Mouse (Mus musculus) testis, postnatal 14 days (tissue): ENCODE measurements around the gene Gimd1.
A peak's percentile ranks its signal among the peaks of the same experiment; 100 is the strongest.

ENCODE experiments used
- DNase-seq: peaks from one replicate; pipeline ENCODE4 v3.0.0; 2021; ENCODE audit warnings: low spot score

Gene Gimd1

GRCm38 (mm10) chr3:132629601-132630239 is at the start of gene Gimd1:
Gene Gimd1, plus strand, starts transcription at chr3:132629820.
- no peak for DNase-seq

- no peak for DNase-seq
Observed at GRCm38 (mm10) chr3:132581198-132581597, 48.4 kb upstream of the Gimd1 start.

GRCm38 (mm10) chr3:132582339-132582738 is 47.3 kb upstream of the Gimd1 start:
- no peak for DNase-seq

- no peak for DNase-seq
Observed at GRCm38 (mm10) chr3:132585122-132585972, 44.3 kb upstream of the Gimd1 start.

- no peak for DNase-seq
Observed at GRCm38 (mm10) chr3:132588146-132588545, 41.5 kb upstream of the Gimd1 start.

GRCm38 (mm10) chr3:132590010-132590409 is 39.6 kb upstream of the Gimd1 start:
- no peak for DNase-seq

GRCm38 (mm10) chr3:132590604-132591003 is 39.0 kb upstream of the Gimd1 start:
- no peak for DNase-seq

- DNase-seq = no peak
Observed at GRCm38 (mm10) chr3:132628741-132629140, 879 bp upstream of the Gimd1 start.

GRCm38 (mm10) chr3:132633261-132633660 is 3.6 kb downstream of the Gimd1 start:
- DNase-seq = peak; percentile 10

GRCm38 (mm10) chr3:132637080-132637479 is 7.5 kb downstream of the Gimd1 start:
- DNase-seq = no peak

GRCm38 (mm10) chr3:132644071-132644470 is 14.5 kb downstream of the Gimd1 start:
- no peak for DNase-seq

GRCm38 (mm10) chr3:132646814-132647213 is 17.2 kb downstream of the Gimd1 start:
- DNase-seq = no peak

- no peak for DNase-seq
Observed at GRCm38 (mm10) chr3:132649368-132649767, 19.7 kb downstream of the Gimd1 start.

GRCm38 (mm10) chr3:132650191-132650590 is 20.6 kb downstream of the Gimd1 start:
- DNase-seq = no peak

- no peak for DNase-seq
Observed at GRCm38 (mm10) chr3:132651776-132652175, 22.2 kb downstream of the Gimd1 start.

- no peak for DNase-seq
Observed at GRCm38 (mm10) chr3:132653959-132654358, 24.3 kb downstream of the Gimd1 start.

- DNase-seq = no peak
Observed at GRCm38 (mm10) chr3:132655955-132656354, 26.3 kb downstream of the Gimd1 start.

- DNase-seq = no peak
Observed at GRCm38 (mm10) chr3:132677494-132677893, 47.9 kb downstream of the Gimd1 start.

GRCm38 (mm10) chr3:132683447-132684230 is 54.0 kb downstream of the Gimd1 start, which contains the start of gene Tbck:
Gene Tbck, plus strand, starts transcription at chr3:132684144.
- peak; percentile 93 for DNase-seq

- DNase-seq = no peak
Observed at GRCm38 (mm10) chr3:132684231-132684928, 54.8 kb downstream of the Gimd1 start, which contains the start of gene Aimp1. Gene Aimp1, minus strand, starts transcription at chr3:132684370.
